Mouse (Mus musculus): Measurements from ENCODE around the gene Soga1. TPM values are rescaled to one million over a fixed set of nuclear protein-coding genes. Genes with fewer than 3 reads are reported as not detected.

Gene Soga1
- polyA plus RNA-seq, 1 experiment from 2014 or later, result 4.4 TPM

DNA sequence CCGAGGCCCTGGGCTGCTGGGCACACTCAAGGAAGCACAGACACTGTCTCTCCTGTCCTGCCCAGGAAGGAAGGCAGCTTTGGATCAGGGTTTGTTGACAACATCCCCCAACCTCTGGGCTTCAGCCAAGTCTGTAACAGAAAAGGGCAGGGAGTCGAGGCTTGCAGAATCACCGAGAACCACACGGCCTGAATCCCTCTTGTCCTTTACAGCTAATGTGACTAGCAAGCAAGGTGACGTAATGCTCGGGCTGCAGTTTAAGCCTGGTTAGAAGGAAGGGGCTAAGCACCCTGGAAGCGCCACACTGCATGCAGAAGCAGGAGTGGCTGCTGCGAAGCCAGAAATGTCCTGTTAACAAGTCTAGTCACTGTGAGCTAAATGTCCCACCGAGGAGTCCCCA, 8.7 kb downstream of the Soga1 start:
- WGBS, result 33% methylated on average over 9 of the region's 9 CpGs
- Histone ChIP-seq H3K27ac (replicated peaks) (peak overlapping the region; percentile 73), H3K27me3 (no peaks in the 10 kb centered on the region), H3K9ac (peak overlapping the region; percentile 31; the same call in 1 of the 2 replicates), H3K36me3 (no peaks in the 10 kb centered on the region), H3K4me1 (peaks cover 89% of the 10 kb centered on the region), H3K9me3 (replicated peaks) (no peaks in the 10 kb centered on the region), H3K4me2 (replicated peaks) (no peak overlapping the region), H3K4me3 (replicated peaks) (no peak overlapping the region)
- ATAC-seq (ENCODE audit: insufficient number of reproducible peaks, low FRiP score, low TSS enrichment, low read depth), result no peak

DNA sequence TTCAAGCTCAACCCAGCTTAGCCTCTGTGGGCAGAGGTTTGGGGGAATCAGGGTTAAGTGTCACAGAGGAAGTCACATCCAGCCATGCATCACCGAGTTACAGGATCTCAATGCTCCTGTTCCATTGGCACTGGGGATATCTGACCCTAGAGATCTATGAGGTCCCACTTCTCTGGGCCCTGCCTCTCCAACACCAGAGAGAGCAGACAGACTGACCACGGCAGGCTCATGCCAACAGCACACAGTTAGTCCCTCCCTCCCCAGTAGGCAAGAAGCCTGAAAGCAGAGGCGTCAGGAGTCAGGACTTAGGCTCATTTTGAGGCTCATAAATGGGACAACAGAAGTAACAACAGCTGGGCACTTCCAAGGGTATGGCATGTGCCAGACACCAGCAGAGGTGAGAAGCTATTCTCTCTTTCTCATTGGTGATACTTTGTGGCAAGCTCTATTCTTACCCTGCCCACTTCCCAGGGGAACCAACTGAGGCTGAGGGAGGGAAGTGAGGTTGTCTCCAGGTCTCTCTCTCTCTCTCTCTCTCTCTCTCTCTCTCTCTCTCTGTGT, 9.2 kb downstream of the Soga1 start:
- 40% methylated on average over 3 of the region's 3 CpGs for WGBS
- Histone ChIP-seq H3K4me1 (peaks cover 89% of the 10 kb centered on the region), H3K4me2 (replicated peaks) (no peak overlapping the region)

DNA sequence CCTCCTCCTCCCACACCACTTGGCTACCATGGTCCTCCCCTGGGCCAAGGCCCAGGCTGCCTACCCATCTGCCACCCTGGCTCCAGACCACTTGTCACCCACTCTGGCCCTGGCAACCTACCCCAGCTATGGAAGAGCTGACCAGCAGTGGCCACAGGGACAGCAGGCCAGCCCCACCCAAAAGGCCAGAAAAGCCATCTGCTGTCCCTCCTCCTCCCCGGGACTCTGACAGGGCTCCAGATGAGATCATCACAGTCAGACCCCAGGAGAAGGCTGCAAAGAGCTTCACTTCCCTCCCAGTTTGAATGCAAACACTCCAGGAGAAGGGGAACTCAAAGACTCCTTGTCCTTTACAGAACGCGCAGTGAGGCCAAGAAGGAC, 9.7 kb downstream of the Soga1 start:
- 59% methylated on average over 3 of the region's 3 CpGs for WGBS
- H3K4me3 ChIP-seq (replicated peaks), result no peak overlapping the region
- H3K36me3 ChIP-seq, result no peaks in the 10 kb centered on the region
- H3K9ac ChIP-seq, result no peak overlapping the region
- H3K27me3 ChIP-seq, result no peaks in the 10 kb centered on the region
- H3K4me1 ChIP-seq, result peaks cover 89% of the 10 kb centered on the region
- no peaks in the 10 kb centered on the region for H3K9me3 ChIP-seq (replicated peaks)
- ATAC-seq (ENCODE audit: insufficient number of reproducible peaks, low FRiP score, low TSS enrichment, low read depth), result no peak
- peak overlapping the region; percentile 73 for H3K27ac ChIP-seq (replicated peaks)
- no peak overlapping the region for H3K4me2 ChIP-seq (replicated peaks)

More for the DNA sequence above, 9.2 kb downstream of the Soga1 start:
- no peak for ATAC-seq (ENCODE audit: insufficient number of reproducible peaks, low FRiP score, low TSS enrichment, low read depth)
- Histone ChIP-seq H3K27ac (replicated peaks) (peak overlapping the region; percentile 73), H3K9ac (no peak overlapping the region), H3K27me3 (no peaks in the 10 kb centered on the region), H3K4me3 (replicated peaks) (no peak overlapping the region), H3K36me3 (no peaks in the 10 kb centered on the region), H3K9me3 (replicated peaks) (no peaks in the 10 kb centered on the region)

DNA sequence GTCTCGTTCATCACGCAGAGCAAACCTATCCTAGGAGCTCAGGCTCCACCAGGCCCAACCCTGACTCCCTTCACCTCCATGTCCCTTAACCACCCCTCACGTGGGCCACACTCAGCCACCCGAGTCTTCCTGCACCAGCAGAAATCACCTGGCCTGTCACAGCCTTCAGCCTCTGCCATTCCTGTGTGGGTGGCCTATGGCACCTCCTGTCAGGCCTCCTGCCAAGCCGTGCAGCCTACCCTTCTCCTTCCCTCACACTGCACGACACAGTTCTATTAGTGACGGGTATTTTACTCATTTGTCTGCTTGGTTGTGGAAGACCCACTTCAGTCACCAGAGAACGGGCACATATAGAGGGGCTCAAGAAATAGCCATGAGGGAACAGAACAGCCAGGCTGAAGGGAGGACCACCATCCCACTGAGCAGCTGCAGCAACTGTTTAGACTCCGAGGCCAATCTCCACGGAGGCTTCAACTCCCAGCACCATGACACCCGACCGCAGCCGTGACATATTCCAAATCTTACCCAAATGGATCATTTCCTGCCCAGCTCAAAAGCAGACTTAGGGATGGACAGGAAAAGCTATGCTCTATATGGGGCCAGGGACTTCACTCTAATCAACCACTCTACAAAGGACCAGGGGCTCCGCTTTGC, 10.2 kb downstream of the Soga1 start:
- Histone ChIP-seq H3K9ac (no peak overlapping the region), H3K27me3 (no peaks in the 10 kb centered on the region), H3K4me3 (replicated peaks) (no peak overlapping the region), H3K4me2 (replicated peaks) (no peak overlapping the region), H3K27ac (replicated peaks) (peak overlapping the region; percentile 73), H3K4me1 (peaks cover 89% of the 10 kb centered on the region), H3K9me3 (replicated peaks) (no peaks in the 10 kb centered on the region), H3K36me3 (no peaks in the 10 kb centered on the region)
- 48% methylated on average over 14 of the region's 14 CpGs for WGBS
- no peak for ATAC-seq (ENCODE audit: insufficient number of reproducible peaks, low FRiP score, low TSS enrichment, low read depth)

DNA sequence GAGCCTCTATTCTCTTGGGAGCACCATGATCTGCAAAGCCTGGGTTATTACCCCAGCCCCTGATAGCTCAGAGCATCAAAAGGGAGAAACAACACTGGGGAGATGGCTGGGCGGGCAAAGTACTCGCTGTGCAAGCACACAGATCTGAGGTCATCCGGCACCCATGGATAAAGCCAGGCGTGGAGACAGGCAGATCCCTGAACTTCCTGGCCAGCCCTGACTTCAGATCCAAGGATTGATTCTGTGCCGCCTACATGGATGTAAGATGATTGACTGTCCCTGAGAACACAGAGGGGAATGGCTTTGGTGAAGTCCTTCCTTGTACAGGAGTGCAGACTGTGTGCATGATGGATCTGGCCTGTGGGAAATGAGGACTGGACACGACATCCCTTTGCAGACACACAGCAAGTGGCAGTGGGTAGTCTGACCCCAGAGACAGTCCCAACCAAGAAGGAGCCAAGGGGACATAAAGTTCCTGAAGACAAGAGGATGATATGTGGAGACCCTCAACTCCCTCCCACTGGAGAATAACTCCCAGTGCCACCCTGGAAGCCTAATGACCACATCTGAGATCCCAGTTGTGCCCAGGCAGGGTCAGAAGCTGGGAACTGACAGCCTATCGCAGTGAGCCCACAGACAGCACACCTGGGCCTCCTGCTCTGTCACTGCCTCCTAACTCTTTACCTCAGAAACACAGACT, 12.2 kb downstream of the Soga1 start:
- H3K4me3 ChIP-seq (replicated peaks), result no peak overlapping the region
- H3K27me3 ChIP-seq, result no peaks in the 10 kb centered on the region
- no peak overlapping the region for H3K9ac ChIP-seq
- H3K4me2 ChIP-seq (replicated peaks), result no peak overlapping the region
- peaks cover 86% of the 10 kb centered on the region for H3K4me1 ChIP-seq
- H3K27ac ChIP-seq (replicated peaks), result no peak overlapping the region
- WGBS, result 86% methylated on average over 7 of the region's 7 CpGs
- H3K36me3 ChIP-seq, result no peaks in the 10 kb centered on the region
- H3K9me3 ChIP-seq (replicated peaks), result no peaks in the 10 kb centered on the region
- no peak for ATAC-seq (ENCODE audit: insufficient number of reproducible peaks, low FRiP score, low TSS enrichment, low read depth)

DNA sequence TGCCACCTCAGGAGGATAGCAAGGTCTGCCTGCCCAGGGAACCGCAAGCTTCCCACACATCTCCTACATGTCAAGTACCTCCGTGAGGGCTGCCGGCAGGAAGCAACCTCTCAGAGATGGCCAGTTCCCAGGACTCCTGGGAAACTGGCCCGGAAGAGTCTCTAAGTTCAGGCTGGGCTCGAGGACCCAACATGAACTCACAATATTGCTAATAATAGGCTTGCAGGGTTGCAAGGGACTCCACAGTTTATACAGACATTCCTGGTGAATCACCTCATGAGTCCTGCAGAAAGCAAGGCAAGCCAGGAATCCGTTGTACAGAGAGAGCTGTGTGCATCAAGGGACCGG, 13.2 kb downstream of the Soga1 start:
- 0 out of 2 replicates have a peak overlapping the region, but pooled peaks have one; percentile 24 for H3K27ac ChIP-seq (replicated peaks)
- H3K9ac ChIP-seq, result no peak overlapping the region
- no peaks in the 10 kb centered on the region for H3K36me3 ChIP-seq
- no peaks in the 10 kb centered on the region for H3K27me3 ChIP-seq
- H3K4me2 ChIP-seq (replicated peaks), result no peak overlapping the region
- peaks cover 76% of the 10 kb centered on the region for H3K4me1 ChIP-seq
- 61% methylated on average over 7 of the region's 7 CpGs for WGBS
- no peak overlapping the region for H3K4me3 ChIP-seq (replicated peaks)
- no peaks in the 10 kb centered on the region for H3K9me3 ChIP-seq (replicated peaks)
- ATAC-seq (ENCODE audit: insufficient number of reproducible peaks, low FRiP score, low TSS enrichment, low read depth), result no peak

DNA sequence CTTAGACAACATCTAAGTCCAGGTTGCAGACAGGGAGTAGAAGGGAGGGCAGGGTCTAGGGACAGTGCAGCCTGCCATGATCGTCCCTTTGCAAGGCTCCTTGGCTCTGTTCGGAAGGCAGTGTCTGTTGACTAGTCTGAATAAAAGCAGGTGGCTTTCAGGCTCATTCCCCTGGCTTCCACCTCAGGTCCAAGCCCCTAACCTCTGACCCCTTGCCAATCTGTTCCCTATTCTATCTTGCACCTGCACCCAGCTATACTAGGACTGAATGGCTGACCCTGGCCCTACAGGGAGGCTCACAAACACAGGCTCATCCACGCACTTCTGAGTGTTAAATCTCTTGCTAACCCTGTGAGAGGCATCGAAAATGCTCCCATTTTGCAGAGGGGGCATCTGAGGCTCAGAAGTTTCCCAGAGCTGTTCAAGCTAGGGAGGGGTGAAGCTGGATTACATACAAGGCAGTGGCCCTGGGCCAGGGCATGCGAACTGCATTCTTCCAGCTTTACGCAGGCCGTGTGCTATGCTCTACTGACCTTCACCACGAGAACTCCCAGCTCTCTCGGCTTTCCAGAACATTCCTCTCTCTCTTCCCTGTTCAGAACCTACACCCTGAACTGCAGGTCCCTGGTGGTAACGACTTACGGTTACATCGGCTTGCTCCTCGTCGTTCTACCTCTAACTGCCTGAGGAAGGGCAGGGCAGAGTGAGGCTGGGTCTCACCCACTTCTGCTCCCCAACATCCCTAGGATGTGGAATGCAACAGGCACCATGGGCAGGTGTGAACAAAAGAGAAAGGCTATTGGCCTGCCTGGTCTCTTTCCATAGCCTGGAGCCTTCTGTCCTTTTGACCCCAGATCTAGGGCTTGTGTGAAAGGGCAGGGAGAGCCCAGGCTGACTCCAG, 13.8 kb downstream of the Soga1 start:
- Histone ChIP-seq H3K9ac (no peak overlapping the region), H3K4me1 (peaks cover 71% of the 10 kb centered on the region), H3K36me3 (peaks cover under 1% of the 10 kb centered on the region; the same call in 1 of the 2 replicates), H3K27me3 (no peaks in the 10 kb centered on the region), H3K4me2 (replicated peaks) (no peak overlapping the region), H3K9me3 (replicated peaks) (no peaks in the 10 kb centered on the region), H3K4me3 (replicated peaks) (no peak overlapping the region), H3K27ac (replicated peaks) (0 out of 2 replicates have a peak overlapping the region, but pooled peaks have one; percentile 24)
- 69% methylated on average over 14 of the region's 14 CpGs for WGBS
- no peak for ATAC-seq (ENCODE audit: insufficient number of reproducible peaks, low FRiP score, low TSS enrichment, low read depth)

DNA sequence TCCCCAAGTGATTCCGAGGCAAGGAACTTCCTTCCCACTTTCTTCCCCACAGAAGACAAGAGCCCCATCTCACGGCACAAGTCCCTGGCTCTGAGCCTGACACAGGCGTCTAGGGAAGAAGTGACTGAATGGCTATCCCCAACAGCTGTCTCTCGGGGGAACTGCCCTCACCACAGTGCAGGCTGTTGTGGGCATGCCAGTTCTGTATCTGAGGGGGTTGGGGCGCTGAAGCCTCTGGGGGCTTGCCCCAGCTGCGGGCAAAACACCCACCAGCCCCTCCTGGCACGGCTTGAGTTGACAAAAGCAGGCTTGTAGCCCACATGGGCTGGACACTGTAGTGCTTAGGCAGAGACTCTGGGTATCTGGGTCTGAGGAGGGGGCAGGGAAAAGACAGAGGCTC, 14.9 kb downstream of the Soga1 start:
- H3K9ac ChIP-seq, result no peak overlapping the region
- H3K27me3 ChIP-seq, result no peaks in the 10 kb centered on the region
- H3K9me3 ChIP-seq (replicated peaks), result no peaks in the 10 kb centered on the region
- H3K4me1 ChIP-seq, result peaks cover 71% of the 10 kb centered on the region
- H3K27ac ChIP-seq (replicated peaks), result peak overlapping the region; percentile 53; the same call in 1 of the 2 replicates
- ATAC-seq (ENCODE audit: insufficient number of reproducible peaks, low FRiP score, low TSS enrichment, low read depth), result no peak
- no peak overlapping the region for H3K4me3 ChIP-seq (replicated peaks)
- WGBS, result 41% methylated on average over 7 of the region's 7 CpGs
- peaks cover 11% of the 10 kb centered on the region for H3K36me3 ChIP-seq
- H3K4me2 ChIP-seq (replicated peaks), result no peak overlapping the region

DNA sequence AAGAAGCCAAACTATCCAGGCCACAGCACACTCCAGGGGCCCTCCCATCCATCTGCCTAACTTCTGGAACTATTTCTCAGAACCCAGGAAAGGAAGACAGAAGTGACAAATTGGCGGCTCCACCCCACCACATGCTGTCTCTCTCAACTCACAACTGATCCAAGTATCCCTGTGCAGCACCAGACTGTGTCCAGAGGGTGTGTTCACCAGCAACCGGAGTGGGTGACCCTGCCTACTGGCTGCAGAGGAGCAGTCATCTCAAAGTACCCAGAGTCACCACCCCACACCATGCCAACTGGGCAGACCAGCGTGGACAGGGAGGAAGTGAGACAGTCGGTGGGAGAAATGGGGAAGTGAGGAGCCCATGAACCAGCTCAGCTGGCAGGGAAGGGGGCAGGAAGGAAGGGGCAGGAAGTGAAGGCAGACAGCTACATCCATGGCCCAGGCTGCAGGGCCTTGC, 15.8 kb downstream of the Soga1 start:
- H3K4me1 ChIP-seq, result peaks cover 72% of the 10 kb centered on the region
- H3K4me3 ChIP-seq (replicated peaks), result no peak overlapping the region
- no peak overlapping the region for H3K9ac ChIP-seq
- 54% methylated on average over 4 of the region's 4 CpGs for WGBS
- no peak for ATAC-seq (ENCODE audit: insufficient number of reproducible peaks, low FRiP score, low TSS enrichment, low read depth)
- H3K9me3 ChIP-seq (replicated peaks), result no peaks in the 10 kb centered on the region
- no peaks in the 10 kb centered on the region for H3K27me3 ChIP-seq
- H3K27ac ChIP-seq (replicated peaks), result peak overlapping the region; percentile 39; the same call in 1 of the 2 replicates
- H3K4me2 ChIP-seq (replicated peaks), result no peak overlapping the region
- peaks cover 11% of the 10 kb centered on the region for H3K36me3 ChIP-seq

DNA sequence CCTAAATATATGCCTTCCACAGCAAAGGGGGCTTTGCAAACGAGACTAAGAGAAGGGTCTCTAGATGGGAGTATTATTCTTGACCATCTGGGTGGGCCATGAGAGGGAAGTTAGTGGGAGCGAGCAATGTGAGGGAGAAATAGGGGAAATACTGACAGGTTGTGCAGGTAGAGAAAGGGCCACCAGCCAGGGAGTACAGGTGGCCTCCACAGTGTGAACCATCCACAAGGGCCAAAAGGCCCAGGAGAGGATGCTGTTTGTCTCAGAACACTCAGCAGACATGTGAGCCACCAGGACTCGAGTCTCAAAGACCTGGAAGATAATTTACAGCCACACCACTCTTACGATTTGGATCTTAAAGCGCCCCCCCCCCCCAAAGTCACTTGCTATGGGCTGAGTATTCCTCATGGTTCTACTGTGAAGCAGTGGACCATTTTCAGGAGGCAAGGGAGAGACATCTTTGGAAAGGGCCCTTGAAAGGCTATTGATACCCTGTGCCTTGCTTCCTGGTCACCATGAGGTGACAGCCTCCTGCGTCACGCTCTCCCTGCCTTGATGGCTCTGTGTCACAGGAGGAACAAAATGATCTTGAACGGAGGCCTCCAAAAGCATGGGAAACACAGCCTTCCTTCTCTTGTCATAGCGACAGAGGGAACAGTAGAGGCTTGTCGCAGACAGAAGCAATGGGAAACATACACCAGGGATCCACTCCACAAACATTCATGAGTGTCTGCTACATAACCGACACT, 18.3 kb downstream of the Soga1 start:
- no peak for ATAC-seq (ENCODE audit: insufficient number of reproducible peaks, low FRiP score, low TSS enrichment, low read depth)
- H3K4me2 ChIP-seq (replicated peaks), result no peak overlapping the region
- WGBS, result 88% methylated on average over 11 of the region's 11 CpGs

More for the DNA sequence above, 18.3 kb downstream of the Soga1 start:
- no peak overlapping the region for H3K4me3 ChIP-seq (replicated peaks)
- peaks cover 21% of the 10 kb centered on the region for H3K36me3 ChIP-seq
- H3K9me3 ChIP-seq (replicated peaks), result no peaks in the 10 kb centered on the region
- H3K4me1 ChIP-seq, result peaks cover 72% of the 10 kb centered on the region
- H3K27me3 ChIP-seq, result no peaks in the 10 kb centered on the region
- H3K27ac ChIP-seq (replicated peaks), result no peak overlapping the region
- no peak overlapping the region for H3K9ac ChIP-seq

All from embryonic facial prominence, embryonic 15.5 days (tissue).